Mouse (Mus musculus): ENCODE measurements around the gene Hist1h4h. TPM values are rescaled to one million over a fixed set of nuclear protein-coding genes. Genes with fewer than 3 reads are reported as not detected.

Hist1h4h gene
- polyA plus RNA-seq, 1 experiment: 150 TPM

DNA sequence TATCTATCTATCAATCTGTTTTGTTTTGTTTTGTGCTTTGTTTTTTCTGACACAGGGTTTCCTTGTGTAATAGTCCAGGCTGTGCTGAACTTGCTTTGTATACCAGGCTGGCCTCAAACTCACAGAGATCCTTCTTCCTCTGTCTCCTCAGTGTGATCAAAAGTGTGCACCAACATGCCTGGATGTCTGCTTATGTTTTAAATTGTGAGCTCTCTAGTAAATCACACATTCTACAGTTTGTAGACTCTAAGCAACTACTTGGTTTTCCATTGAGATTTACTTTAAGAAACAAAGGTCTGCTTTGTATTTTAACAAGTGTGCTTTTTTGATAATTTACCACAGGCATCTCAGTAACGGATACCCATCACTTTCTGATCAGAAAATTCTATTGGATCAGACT lies 47.0 kb downstream of the Hist1h4h start:
- Histone ChIP-seq H3K27ac (ENCODE audit: control insufficient read depth, insufficient read depth, low read length) (no peak overlapping the region), H3K4me1 (replicated peaks; ENCODE audit: control insufficient read depth, insufficient read depth, low read length) (peaks cover 8% of the 10 kb centered on the region), H3K27me3 (ENCODE audit: control insufficient read depth, insufficient read depth, low read length) (no peaks in the 10 kb centered on the region), H3K4me3 (ENCODE audit: control insufficient read depth, insufficient read depth, low read length) (no peak overlapping the region), H3K36me3 (ENCODE audit: control insufficient read depth, insufficient read depth, low read length) (no peaks in the 10 kb centered on the region)
- TF ChIP-seq CTCF (IDR thresholded peaks at IDR 0.05; ENCODE audit: borderline replicate concordance, control insufficient read depth, extremely low read depth, insufficient read depth, low read length, poor library complexity): no peak
- TF ChIP-seq POLR2A (IDR thresholded peaks at IDR 0.05; ENCODE audit: control insufficient read depth, extremely low read depth, insufficient read depth, low read length, poor library complexity): no peak
- no peak for DNase-seq
- WGBS: 95% methylated on average over 1 of the region's 1 CpGs

Other genes starting within 250 kb of the Hist1h4h start
- 2.4 and 3.7 TPM in 2 replicates for gene Zfp322a, start 161.8 kb upstream of the Hist1h4h start, polyA plus RNA-seq (2012; rRNA removed)
- 4.2 and 4.5 TPM in 2 replicates for gene Abt1, start 107.2 kb upstream of the Hist1h4h start, polyA plus RNA-seq (2012; rRNA removed)
- gene Btn1a1, start 65.1 kb upstream of the Hist1h4h start, polyA plus RNA-seq (2012; rRNA removed): 0.05 and 0.15 TPM in 2 replicates
- 0.23 and 0.27 TPM in 2 replicates for gene Btn2a2, start 42.2 kb upstream of the Hist1h4h start, polyA plus RNA-seq (2012; rRNA removed)
- gene Hist1h2af, start 2.9 kb downstream of the Hist1h4h start, polyA plus RNA-seq (2012; rRNA removed): 4,070 and 5,945 TPM in 2 replicates
- gene Hist1h3g, start 4.4 kb downstream of the Hist1h4h start, polyA plus RNA-seq (2012; rRNA removed): 496 and 661 TPM in 2 replicates
- 37.8 and 51.2 TPM in 2 replicates for gene Hist1h2bh, start 12.3 kb downstream of the Hist1h4h start, polyA plus RNA-seq (2012; rRNA removed)
- 72.3 and 87.8 TPM in 2 replicates for gene Hist1h3f, start 13.0 kb downstream of the Hist1h4h start, polyA plus RNA-seq (2012; rRNA removed)
- gene Hist1h4f, start 20.6 kb downstream of the Hist1h4h start, polyA plus RNA-seq (2012; rRNA removed): 208 and 221 TPM in 2 replicates
- gene Hist1h1d, start 22.2 kb downstream of the Hist1h4h start, polyA plus RNA-seq (2012; rRNA removed): 1.9 and 2.9 TPM in 2 replicates
- gene Hist1h3e, start 31.3 kb downstream of the Hist1h4h start, polyA plus RNA-seq (2012; rRNA removed): 245 and 339 TPM in 2 replicates
- 174 and 210 TPM in 2 replicates for gene Hist1h2ae, start 40.2 kb downstream of the Hist1h4h start, polyA plus RNA-seq (2012; rRNA removed)
- 523 and 578 TPM in 2 replicates for gene Hist1h2bg, start 40.3 kb downstream of the Hist1h4h start, polyA plus RNA-seq (2012; rRNA removed)
- 277 and 362 TPM in 2 replicates for gene Hist1h2bf, start 43.1 kb downstream of the Hist1h4h start, polyA plus RNA-seq (2012; rRNA removed)
- gene Hist1h2ad, start 43.3 kb downstream of the Hist1h4h start, polyA plus RNA-seq (2012; rRNA removed): 76.8 and 109 TPM in 2 replicates
- 161 and 207 TPM in 2 replicates for gene Hist1h3d, start 44.7 kb downstream of the Hist1h4h start, polyA plus RNA-seq (2012; rRNA removed)
- gene Hist1h4d, start 50.5 kb downstream of the Hist1h4h start, polyA plus RNA-seq (2012; rRNA removed): 115 and 120 TPM in 2 replicates
- gene Hist1h2be, start 90.1 kb downstream of the Hist1h4h start, polyA plus RNA-seq (2012; rRNA removed): 14.4 and 19.9 TPM in 2 replicates
- gene Hist1h1e, start 91.5 kb downstream of the Hist1h4h start, polyA plus RNA-seq (2012; rRNA removed): 9.4 and 18.5 TPM in 2 replicates
- gene Hist1h2ac, start 152.9 kb downstream of the Hist1h4h start, polyA plus RNA-seq (2012; rRNA removed): 11.0 and 12.9 TPM in 2 replicates
- 153 and 154 TPM in 2 replicates for gene Hist1h2bc, start 153.1 kb downstream of the Hist1h4h start, polyA plus RNA-seq (2012; rRNA removed)
- 0.11 TPM in 1 of 2 replicates, not detected in the other for gene Hist1h1t, start 164.8 kb downstream of the Hist1h4h start, polyA plus RNA-seq (2012; rRNA removed)
- gene Hist1h4c, start 167.4 kb downstream of the Hist1h4h start, polyA plus RNA-seq (2012; rRNA removed): 69.8 and 70.6 TPM in 2 replicates
- 9.8 and 13.5 TPM in 2 replicates for gene Hfe, start 179.8 kb downstream of the Hist1h4h start, polyA plus RNA-seq (2012; rRNA removed)
- 40.9 and 48.1 TPM in 2 replicates for gene Hist1h1c, start 207.8 kb downstream of the Hist1h4h start, polyA plus RNA-seq (2012; rRNA removed)
- 377 and 602 TPM in 2 replicates for gene Hist1h3c, start 214.6 kb downstream of the Hist1h4h start, polyA plus RNA-seq (2012; rRNA removed)
- gene Hist1h2bb, start 215.7 kb downstream of the Hist1h4h start, polyA plus RNA-seq (2012; rRNA removed): 160 and 224 TPM in 2 replicates
- 258 and 455 TPM in 2 replicates for gene Hist1h2ab, start 220.1 kb downstream of the Hist1h4h start, polyA plus RNA-seq (2012; rRNA removed)
- 529 and 561 TPM in 2 replicates for gene Hist1h3b, start 221.2 kb downstream of the Hist1h4h start, polyA plus RNA-seq (2012; rRNA removed)
- gene Hist1h4b, start 226.0 kb downstream of the Hist1h4h start, polyA plus RNA-seq (2012; rRNA removed): 101 and 134 TPM in 2 replicates
- gene Hist1h4a, start 230.2 kb downstream of the Hist1h4h start, polyA plus RNA-seq (2012; rRNA removed): 295 and 320 TPM in 2 replicates
- 348 and 451 TPM in 2 replicates for gene Hist1h3a, start 231.3 kb downstream of the Hist1h4h start, polyA plus RNA-seq (2012; rRNA removed)
- 18.2 and 21.2 TPM in 2 replicates for gene Hist1h1a, start 232.6 kb downstream of the Hist1h4h start, polyA plus RNA-seq (2012; rRNA removed)
- not detected in 2 replicates for gene Trim38, start 238.9 kb downstream of the Hist1h4h start, polyA plus RNA-seq (2012; rRNA removed)